Mouse (Mus musculus): ENCODE results near the gene Prelp. TPM values are rescaled to one million over a fixed set of nuclear protein-coding genes. Genes with fewer than 3 reads are reported as not detected.

The Prelp gene
- total RNA-seq, 2 experiments from 2014 or later = 14.5 to 15.0 TPM

Other genes starting within 250 kb of the Prelp start
- gene Lax1, start 231.3 kb downstream of the Prelp start, total RNA-seq (2021) = under 1 TPM; 0.41 TPM
- 10 to 100 TPM; 32.4 to 37.4 TPM for gene Atp2b4, start 120.4 kb downstream of the Prelp start, total RNA-seq (2021)
- under 1 TPM; 0.16 to 0.29 TPM for gene Optc, start 13.4 kb downstream of the Prelp start, total RNA-seq (2021)
- gene Fmod, start 115.8 kb upstream of the Prelp start, total RNA-seq (2021) = 10 to 100 TPM; 18.7 to 21.9 TPM
- gene Btg2, start 157.7 kb upstream of the Prelp start, total RNA-seq (2021) = 10 to 100 TPM; 27.5 to 36.2 TPM
- not detected for gene Chit1, start 189.8 kb upstream of the Prelp start, total RNA-seq (2021)